Mouse (Mus musculus): Measurements from ENCODE around the gene Ust. TPM values are rescaled to one million over a fixed set of nuclear protein-coding genes. Genes with fewer than 3 reads are reported as not detected.

The Ust gene
- polyA plus RNA-seq, 1 experiment from 2014 or later, result 4.8 TPM

DNA sequence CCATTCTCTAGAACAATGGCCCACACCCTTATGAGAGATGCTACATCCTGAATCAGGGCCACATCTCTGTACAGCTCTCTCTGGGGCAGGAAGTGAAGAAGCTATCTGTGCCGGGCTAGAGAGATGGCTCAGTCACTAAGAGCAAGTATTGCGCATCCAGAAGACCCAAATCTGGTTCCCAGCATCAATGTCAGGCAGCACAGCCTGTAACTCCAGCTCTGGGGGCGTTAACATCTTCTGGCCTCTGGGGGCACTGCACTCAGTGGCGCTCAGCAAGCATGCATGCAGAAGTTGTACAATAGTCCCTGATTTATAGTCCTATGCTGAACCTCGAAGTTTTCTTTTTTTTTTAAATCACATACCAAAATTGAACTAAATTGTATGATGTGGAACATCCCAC is 341.0 kb downstream of the Ust start:
- Histone ChIP-seq H3K4me1 (ENCODE audit: control insufficient read depth, insufficient read depth, low read length) (peaks cover 5% of the 10 kb centered on the region; the same call in 1 of the 2 replicates), H3K4me2 (ENCODE audit: low read length) (no peak overlapping the region), H3K27me3 (ENCODE audit: control insufficient read depth, insufficient read depth, low read depth, low read length) (no peaks in the 10 kb centered on the region), H3K36me3 (ENCODE audit: control insufficient read depth, insufficient read depth, low read length) (no peaks in the 10 kb centered on the region), H3K9ac (ENCODE audit: low read depth, low read length) (no peak overlapping the region), H3K27ac (ENCODE audit: low read length) (no peak overlapping the region), H3K9me3 (replicated peaks; ENCODE audit: control insufficient read depth, low read length, poor library complexity, severe bottlenecking) (no peaks in the 10 kb centered on the region), H3K4me3 (ENCODE audit: low read depth, low read length) (no peak overlapping the region)
- no peak for ATAC-seq
- WGBS, result 79% methylated on average over 5 of the region's 5 CpGs

DNA sequence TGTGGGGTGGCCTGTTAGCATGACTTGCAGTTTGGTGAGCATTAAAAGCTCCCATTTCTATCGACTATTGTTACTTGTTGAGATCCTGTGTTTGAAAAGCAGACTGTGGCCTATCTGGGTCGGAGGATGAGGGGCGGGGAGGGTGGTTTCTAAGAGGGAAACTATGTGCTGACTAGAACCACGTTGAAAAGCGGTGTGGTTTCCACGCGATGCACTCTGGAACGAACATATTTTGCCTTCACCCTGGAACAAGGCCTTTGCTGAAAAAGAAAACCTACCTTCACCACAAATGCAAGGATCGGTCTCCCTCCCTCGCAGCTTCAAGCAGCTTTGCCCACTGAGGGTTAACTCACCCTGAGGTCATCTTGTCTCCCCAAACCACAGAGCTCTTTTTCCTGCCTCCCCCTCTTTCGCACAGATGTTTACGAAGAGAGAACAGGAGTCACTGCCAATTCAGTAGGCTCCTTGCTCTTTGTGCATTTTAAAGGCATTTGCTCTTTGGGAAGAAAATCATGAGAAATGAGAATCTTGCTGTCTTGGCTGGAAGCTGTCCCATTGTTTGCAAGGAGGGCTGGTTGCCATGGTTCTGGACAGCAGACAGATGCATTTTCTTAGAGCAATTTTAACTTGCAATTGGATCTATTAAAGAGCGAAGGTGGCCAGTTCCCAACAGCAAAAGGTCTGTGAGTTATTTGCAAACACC is 342.1 kb downstream of the Ust start:
- no peak overlapping the region for H3K4me2 ChIP-seq (ENCODE audit: low read length)
- H3K4me1 ChIP-seq (ENCODE audit: control insufficient read depth, insufficient read depth, low read length), result peaks cover 5% of the 10 kb centered on the region; the same call in 1 of the 2 replicates
- H3K9ac ChIP-seq (ENCODE audit: low read depth, low read length), result no peak overlapping the region
- ATAC-seq, result 0 out of 2 replicates have a peak, but pooled peaks have one; percentile 34
- H3K27me3 ChIP-seq (ENCODE audit: control insufficient read depth, insufficient read depth, low read depth, low read length), result no peaks in the 10 kb centered on the region
- H3K9me3 ChIP-seq (replicated peaks; ENCODE audit: control insufficient read depth, low read length, poor library complexity, severe bottlenecking), result no peaks in the 10 kb centered on the region
- no peaks in the 10 kb centered on the region for H3K36me3 ChIP-seq (ENCODE audit: control insufficient read depth, insufficient read depth, low read length)
- 35% methylated on average over 13 of the region's 13 CpGs for WGBS
- no peak overlapping the region for H3K4me3 ChIP-seq (ENCODE audit: low read depth, low read length)
- H3K27ac ChIP-seq (ENCODE audit: low read length), result peak overlapping the region; percentile 8

GRCm38 (mm10) chr10:8176008-8176350 is 342.6 kb downstream of the Ust start:
- Histone ChIP-seq H3K27me3 (ENCODE audit: control insufficient read depth, insufficient read depth, low read depth, low read length) (no peaks in the 10 kb centered on the region), H3K9me3 (replicated peaks; ENCODE audit: control insufficient read depth, low read length, poor library complexity, severe bottlenecking) (no peaks in the 10 kb centered on the region), H3K36me3 (ENCODE audit: control insufficient read depth, insufficient read depth, low read length) (no peaks in the 10 kb centered on the region), H3K4me3 (ENCODE audit: low read depth, low read length) (no peak overlapping the region), H3K27ac (ENCODE audit: low read length) (no peak overlapping the region), H3K9ac (ENCODE audit: low read depth, low read length) (no peak overlapping the region), H3K4me2 (ENCODE audit: low read length) (no peak overlapping the region), H3K4me1 (ENCODE audit: control insufficient read depth, insufficient read depth, low read length) (peaks cover 5% of the 10 kb centered on the region; the same call in 1 of the 2 replicates)
- 69% methylated on average over 3 of the region's 3 CpGs for WGBS
- no peak for ATAC-seq

- H3K27ac ChIP-seq (ENCODE audit: low read length), result no peak overlapping the region
- WGBS, result 85% methylated on average over 2 of the region's 2 CpGs
- no peaks in the 10 kb centered on the region for H3K36me3 ChIP-seq (ENCODE audit: control insufficient read depth, insufficient read depth, low read length)
- H3K4me3 ChIP-seq (ENCODE audit: low read depth, low read length), result no peak overlapping the region
- H3K27me3 ChIP-seq (ENCODE audit: control insufficient read depth, insufficient read depth, low read depth, low read length), result no peaks in the 10 kb centered on the region
- H3K4me2 ChIP-seq (ENCODE audit: low read length), result no peak overlapping the region
- no peak overlapping the region for H3K9ac ChIP-seq (ENCODE audit: low read depth, low read length)
- ATAC-seq, result 0 out of 2 replicates have a peak, but pooled peaks have one; percentile 10
- H3K4me1 ChIP-seq (ENCODE audit: control insufficient read depth, insufficient read depth, low read length), result peaks cover 5% of the 10 kb centered on the region; the same call in 1 of the 2 replicates
- peaks cover 4% of the 10 kb centered on the region; the same call in 1 of the 2 replicates for H3K9me3 ChIP-seq (replicated peaks; ENCODE audit: control insufficient read depth, low read length, poor library complexity, severe bottlenecking)
These were observed 343.9 kb downstream of the Ust start for GRCm38 (mm10) chr10:8174697-8175096.

GRCm38 (mm10) chr10:8174230-8174629 is 344.4 kb downstream of the Ust start:
- Histone ChIP-seq H3K4me1 (ENCODE audit: control insufficient read depth, insufficient read depth, low read length) (peaks cover 5% of the 10 kb centered on the region; the same call in 1 of the 2 replicates), H3K9me3 (replicated peaks; ENCODE audit: control insufficient read depth, low read length, poor library complexity, severe bottlenecking) (peaks cover 5% of the 10 kb centered on the region; the same call in 1 of the 2 replicates), H3K36me3 (ENCODE audit: control insufficient read depth, insufficient read depth, low read length) (no peaks in the 10 kb centered on the region), H3K4me3 (ENCODE audit: low read depth, low read length) (no peak overlapping the region), H3K9ac (ENCODE audit: low read depth, low read length) (no peak overlapping the region), H3K4me2 (ENCODE audit: low read length) (no peak overlapping the region), H3K27ac (ENCODE audit: low read length) (no peak overlapping the region), H3K27me3 (ENCODE audit: control insufficient read depth, insufficient read depth, low read depth, low read length) (no peaks in the 10 kb centered on the region)
- peak; percentile 67; the same call in 1 of the 2 replicates for ATAC-seq
- 27% methylated on average over 7 of the region's 7 CpGs for WGBS

- Histone ChIP-seq H3K27ac (ENCODE audit: low read length) (no peak overlapping the region), H3K27me3 (ENCODE audit: control insufficient read depth, insufficient read depth, low read depth, low read length) (no peaks in the 10 kb centered on the region), H3K4me3 (ENCODE audit: low read depth, low read length) (no peak overlapping the region), H3K4me1 (ENCODE audit: control insufficient read depth, insufficient read depth, low read length) (peaks cover 5% of the 10 kb centered on the region; the same call in 1 of the 2 replicates), H3K9ac (ENCODE audit: low read depth, low read length) (no peak overlapping the region), H3K9me3 (replicated peaks; ENCODE audit: control insufficient read depth, low read length, poor library complexity, severe bottlenecking) (peaks cover 10% of the 10 kb centered on the region; the same call in 1 of the 2 replicates), H3K4me2 (ENCODE audit: low read length) (no peak overlapping the region), H3K36me3 (ENCODE audit: control insufficient read depth, insufficient read depth, low read length) (no peaks in the 10 kb centered on the region)
- no peak for ATAC-seq
- 77% methylated on average over 3 of the region's 3 CpGs for WGBS
These were observed 345.6 kb downstream of the Ust start for GRCm38 (mm10) chr10:8173032-8173431.

- no peak overlapping the region for H3K4me3 ChIP-seq (ENCODE audit: low read depth, low read length)
- H3K36me3 ChIP-seq (ENCODE audit: control insufficient read depth, insufficient read depth, low read length), result no peaks in the 10 kb centered on the region
- no peak overlapping the region for H3K27ac ChIP-seq (ENCODE audit: low read length)
- no peak overlapping the region for H3K4me2 ChIP-seq (ENCODE audit: low read length)
- ATAC-seq, result no peak
- WGBS, result 96% methylated on average over 11 of the region's 11 CpGs
- H3K27me3 ChIP-seq (ENCODE audit: control insufficient read depth, insufficient read depth, low read depth, low read length), result no peaks in the 10 kb centered on the region
- no peak overlapping the region for H3K9ac ChIP-seq (ENCODE audit: low read depth, low read length)
- peaks cover 10% of the 10 kb centered on the region; the same call in 1 of the 2 replicates for H3K9me3 ChIP-seq (replicated peaks; ENCODE audit: control insufficient read depth, low read length, poor library complexity, severe bottlenecking)
- peaks cover 5% of the 10 kb centered on the region; the same call in 1 of the 2 replicates for H3K4me1 ChIP-seq (ENCODE audit: control insufficient read depth, insufficient read depth, low read length)
These were observed 347.1 kb downstream of the Ust start for GRCm38 (mm10) chr10:8171556-8171955.

Data from midbrain, embryonic 16.5 days (tissue).